Mouse (Mus musculus): Measurements from ENCODE around the gene Ddit4. TPM values are rescaled to one million over a fixed set of nuclear protein-coding genes. Genes with fewer than 3 reads are reported as not detected.

Gene Ddit4
- polyA plus RNA-seq, 1 experiment, result 62.7 TPM

DNA sequence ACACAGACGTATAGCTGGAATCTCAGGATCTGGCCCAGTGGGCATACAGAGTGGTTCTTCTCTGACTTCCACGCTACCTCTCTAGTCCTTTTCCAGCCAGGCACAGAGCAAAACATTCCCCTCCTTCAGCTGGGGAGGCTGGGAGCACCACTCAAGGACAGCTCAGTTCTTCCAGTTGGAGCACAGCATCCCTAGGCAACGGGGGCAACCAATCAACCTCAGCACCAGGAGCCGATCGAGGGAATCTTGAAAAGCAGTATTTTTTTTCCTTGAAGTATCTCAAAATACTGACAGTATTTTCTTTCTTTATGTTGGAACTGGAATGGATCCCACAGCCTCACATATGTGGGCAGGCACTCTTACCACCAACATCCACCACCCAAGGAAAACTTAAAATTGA, 5.0 kb upstream of the Ddit4 start:
- Histone ChIP-seq H3K36me3 (ENCODE audit: control insufficient read depth, insufficient read depth) (no peaks in the 10 kb centered on the region), H3K79me3 (ENCODE audit: low read depth) (no peaks in the 10 kb centered on the region), H3K4me3 (ENCODE audit: insufficient read depth, poor library complexity, severe bottlenecking) (no peak overlapping the region), H3K79me2 (ENCODE audit: control insufficient read depth, insufficient read depth) (no peaks in the 10 kb centered on the region), H3K27me3 (ENCODE audit: control insufficient read depth, insufficient read depth, insufficient read length) (no peaks in the 10 kb centered on the region), H3ac (ENCODE audit: control insufficient read depth, insufficient read length, low read depth) (no peak overlapping the region)
- TF ChIP-seq USF1 (IDR thresholded peaks at IDR 0.05; ENCODE audit: low read depth) (no peak), FOSL1 (IDR thresholded peaks at IDR 0.05; ENCODE audit: insufficient read depth, low read length, poor library complexity, severe bottlenecking) (no peak), MYOD1 (IDR thresholded peaks at IDR 0.05; ENCODE audit: control insufficient read depth, insufficient read length, low read depth) (no peak), CEBPB (IDR thresholded peaks at IDR 0.05; ENCODE audit: low read depth) (no peak), MAX (IDR thresholded peaks at IDR 0.05) (no peak), CTCF (IDR thresholded peaks at IDR 0.05; ENCODE audit: control insufficient read depth, insufficient read depth, insufficient read length) (no peak), MYOG (IDR thresholded peaks at IDR 0.05; ENCODE audit: control insufficient read depth, extremely low read depth, insufficient read length) (no peak)

DNA sequence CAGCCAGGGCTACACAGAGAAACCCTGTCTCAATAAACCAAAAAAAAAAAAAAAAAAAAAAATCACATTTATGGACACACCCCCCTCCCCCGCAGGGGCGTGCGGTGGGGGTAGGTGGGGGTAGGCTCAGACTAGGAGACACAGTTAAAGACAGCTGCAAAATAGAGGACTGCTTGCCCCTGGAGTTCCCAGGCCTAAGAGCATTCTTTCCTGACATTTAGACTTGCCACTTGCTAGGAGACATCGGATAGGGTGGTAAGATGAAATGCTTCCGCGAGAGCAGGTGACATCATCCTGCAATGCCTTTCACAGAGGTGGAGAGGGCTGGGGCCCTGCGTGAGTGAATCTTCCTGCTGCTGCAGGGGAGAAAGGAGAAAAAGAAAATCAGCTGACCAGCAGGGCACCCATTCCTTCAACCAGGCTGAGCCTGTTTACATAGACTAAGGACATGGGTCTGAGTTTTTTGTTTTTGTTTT, 2.0 kb upstream of the Ddit4 start:
- H3ac ChIP-seq (ENCODE audit: control insufficient read depth, insufficient read length, low read depth), result no peak overlapping the region
- no peak overlapping the region for H3K4me3 ChIP-seq (ENCODE audit: insufficient read depth, poor library complexity, severe bottlenecking)
- TF ChIP-seq FOSL1 (IDR thresholded peaks at IDR 0.05; ENCODE audit: insufficient read depth, low read length, poor library complexity, severe bottlenecking), result no peak
- no peak for TF ChIP-seq CEBPB (IDR thresholded peaks at IDR 0.05; ENCODE audit: low read depth)
- no peak for TF ChIP-seq CTCF (IDR thresholded peaks at IDR 0.05; ENCODE audit: control insufficient read depth, insufficient read depth, insufficient read length)
- TF ChIP-seq MYOG (IDR thresholded peaks at IDR 0.05; ENCODE audit: control insufficient read depth, extremely low read depth, insufficient read length), result no peak
- no peak for TF ChIP-seq MAX (IDR thresholded peaks at IDR 0.05)
- H3K79me3 ChIP-seq (ENCODE audit: low read depth), result peaks cover 17% of the 10 kb centered on the region
- H3K36me3 ChIP-seq (ENCODE audit: control insufficient read depth, insufficient read depth), result peaks cover 5% of the 10 kb centered on the region
- peaks cover 21% of the 10 kb centered on the region for H3K79me2 ChIP-seq (ENCODE audit: control insufficient read depth, insufficient read depth)
- no peaks in the 10 kb centered on the region for H3K27me3 ChIP-seq (ENCODE audit: control insufficient read depth, insufficient read depth, insufficient read length)

DNA sequence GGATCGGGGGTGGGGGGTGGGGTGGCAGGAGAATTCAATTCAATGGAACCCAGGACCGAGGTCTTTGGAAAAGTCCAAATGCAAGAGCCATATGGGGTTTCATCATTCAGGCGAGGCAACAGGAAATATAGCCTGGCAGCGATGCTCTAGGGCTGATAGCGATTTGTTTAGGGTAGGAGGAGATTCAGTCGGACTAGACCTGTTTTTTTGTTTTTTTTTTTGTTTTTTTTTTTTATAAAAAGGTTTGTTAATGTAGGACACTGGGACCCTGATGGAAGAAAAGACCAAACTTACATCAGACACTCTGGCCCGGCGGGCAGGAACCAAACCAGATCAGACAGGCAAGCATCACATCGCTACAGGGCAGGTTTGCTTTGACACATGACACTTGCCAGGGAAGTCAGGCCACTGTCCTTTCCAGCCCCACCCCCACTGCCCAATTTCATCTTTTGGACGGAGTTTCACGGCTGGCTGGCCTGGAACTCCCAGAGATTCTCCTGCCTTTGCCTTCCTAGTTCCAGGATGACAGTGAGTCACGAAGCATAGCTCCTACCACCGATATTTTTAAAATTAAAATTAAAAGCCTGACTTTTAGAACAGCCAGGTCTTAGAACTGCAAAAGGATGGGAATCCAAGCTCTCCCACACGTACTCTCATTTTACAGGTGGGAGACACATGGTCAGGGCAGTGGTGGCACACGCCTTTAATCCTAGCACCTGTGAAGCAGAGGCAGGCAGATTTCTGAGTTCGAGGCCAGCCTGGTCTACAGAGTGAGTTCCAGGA, 1.3 kb upstream of the Ddit4 start:
- TF ChIP-seq FOSL1 (IDR thresholded peaks at IDR 0.05; ENCODE audit: insufficient read depth, low read length, poor library complexity, severe bottlenecking) (no peak), MYOG (IDR thresholded peaks at IDR 0.05; ENCODE audit: control insufficient read depth, extremely low read depth, insufficient read length) (no peak), CTCF (IDR thresholded peaks at IDR 0.05; ENCODE audit: control insufficient read depth, insufficient read depth, insufficient read length) (no peak), MYOD1 (IDR thresholded peaks at IDR 0.05; ENCODE audit: control insufficient read depth, insufficient read length, low read depth) (no peak), CEBPB (IDR thresholded peaks at IDR 0.05; ENCODE audit: low read depth) (no peak), MAX (IDR thresholded peaks at IDR 0.05) (no peak), USF1 (IDR thresholded peaks at IDR 0.05; ENCODE audit: low read depth) (no peak)
- no peak overlapping the region for H3ac ChIP-seq (ENCODE audit: control insufficient read depth, insufficient read length, low read depth)
- H3K79me3 ChIP-seq (ENCODE audit: low read depth), result peaks cover 17% of the 10 kb centered on the region
- H3K4me3 ChIP-seq (ENCODE audit: insufficient read depth, poor library complexity, severe bottlenecking), result peak overlapping the region; percentile 28
- H3K36me3 ChIP-seq (ENCODE audit: control insufficient read depth, insufficient read depth), result peaks cover 5% of the 10 kb centered on the region
- no peaks in the 10 kb centered on the region for H3K27me3 ChIP-seq (ENCODE audit: control insufficient read depth, insufficient read depth, insufficient read length)
- H3K79me2 ChIP-seq (ENCODE audit: control insufficient read depth, insufficient read depth), result peaks cover 21% of the 10 kb centered on the region

DNA sequence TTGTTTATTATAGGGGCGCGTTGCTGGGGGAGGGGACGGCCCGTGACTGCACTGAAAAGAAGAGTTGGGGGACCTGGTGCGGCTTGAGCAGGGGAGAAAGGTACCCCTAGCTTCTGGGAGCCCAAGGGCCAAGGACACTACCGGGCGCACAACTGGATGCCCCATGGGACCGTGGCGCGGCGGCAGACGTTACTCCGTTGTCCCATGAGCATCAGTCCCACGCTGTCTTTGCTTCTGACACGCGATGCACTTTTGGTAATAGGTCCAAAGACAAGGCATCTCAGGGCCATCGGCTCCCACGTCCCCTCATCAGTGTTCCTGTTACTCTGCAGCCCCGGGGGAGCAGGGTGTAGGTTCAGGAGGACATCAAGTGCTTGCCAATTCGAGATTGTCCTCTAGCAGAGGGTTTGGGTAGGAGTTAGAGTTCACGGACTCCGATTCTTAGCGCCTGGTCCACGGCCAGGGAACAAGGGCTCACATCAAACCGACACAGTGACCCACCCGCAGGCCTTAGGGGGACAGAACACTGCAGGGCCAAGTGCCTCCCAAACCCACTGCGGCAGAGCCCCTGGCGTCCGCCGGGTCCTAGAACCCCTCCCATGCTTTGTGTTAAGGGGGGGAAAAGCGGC, 632 bp upstream of the Ddit4 start:
- no peaks in the 10 kb centered on the region for H3K27me3 ChIP-seq (ENCODE audit: control insufficient read depth, insufficient read depth, insufficient read length)
- peak overlapping the region; percentile 62 for H3ac ChIP-seq (ENCODE audit: control insufficient read depth, insufficient read length, low read depth)
- peaks cover 21% of the 10 kb centered on the region for H3K79me2 ChIP-seq (ENCODE audit: control insufficient read depth, insufficient read depth)
- H3K4me3 ChIP-seq (ENCODE audit: insufficient read depth, poor library complexity, severe bottlenecking), result peak overlapping the region; percentile 28
- H3K36me3 ChIP-seq (ENCODE audit: control insufficient read depth, insufficient read depth), result peaks cover 5% of the 10 kb centered on the region
- peaks cover 17% of the 10 kb centered on the region for H3K79me3 ChIP-seq (ENCODE audit: low read depth)
- TF ChIP-seq FOSL1 (IDR thresholded peaks at IDR 0.05; ENCODE audit: insufficient read depth, low read length, poor library complexity, severe bottlenecking), result no peak
- TF ChIP-seq CEBPB (IDR thresholded peaks at IDR 0.05; ENCODE audit: low read depth), result no peak

DNA sequence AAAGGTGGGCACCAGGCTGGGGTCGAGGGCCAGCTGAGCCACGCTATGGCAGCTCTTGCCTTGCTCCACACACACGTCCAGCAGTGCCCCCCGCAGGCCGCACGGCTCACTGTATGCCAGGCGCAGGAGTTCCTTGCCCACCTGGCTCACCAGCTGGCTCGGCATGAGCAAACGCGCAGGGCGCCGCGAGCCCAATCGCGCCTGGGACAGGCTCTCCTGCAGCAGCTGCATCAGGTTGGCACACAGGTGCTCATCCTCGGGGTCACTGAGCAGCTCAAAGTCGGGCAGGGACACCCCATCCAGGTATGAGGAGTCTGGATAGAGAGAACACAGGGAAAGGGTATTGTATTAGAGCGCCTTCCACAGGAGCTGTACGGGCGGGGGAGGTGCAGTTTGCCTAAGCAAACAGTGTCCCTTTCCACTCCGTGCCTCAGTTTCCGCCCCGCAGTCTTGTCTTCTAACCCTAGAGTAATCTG, 880 bp downstream of the Ddit4 start:
- H3K79me2 ChIP-seq (ENCODE audit: control insufficient read depth, insufficient read depth), result peaks cover 21% of the 10 kb centered on the region
- no peaks in the 10 kb centered on the region for H3K27me3 ChIP-seq (ENCODE audit: control insufficient read depth, insufficient read depth, insufficient read length)
- peak overlapping the region; percentile 84 for H3ac ChIP-seq (ENCODE audit: control insufficient read depth, insufficient read length, low read depth)
- no peak for TF ChIP-seq CEBPB (IDR thresholded peaks at IDR 0.05; ENCODE audit: low read depth)
- TF ChIP-seq CTCF (IDR thresholded peaks at IDR 0.05; ENCODE audit: control insufficient read depth, insufficient read depth, insufficient read length), result peak; percentile 92
- TF ChIP-seq MAX (IDR thresholded peaks at IDR 0.05), result peak; percentile 43
- H3K79me3 ChIP-seq (ENCODE audit: low read depth), result peaks cover 17% of the 10 kb centered on the region
- peaks cover 5% of the 10 kb centered on the region for H3K36me3 ChIP-seq (ENCODE audit: control insufficient read depth, insufficient read depth)
- peak overlapping the region; percentile 93 for H3K4me3 ChIP-seq (ENCODE audit: insufficient read depth, poor library complexity, severe bottlenecking)

Measured in C2C12 (cell line).